Mouse (Mus musculus): ENCODE results near the gene Gm10591.
"Not testable (repeated sequence)": the region's sequence is repeated elsewhere in the genome, so short reads cannot be mapped to it uniquely, and the experiment has no call there.

- TF ChIP-seq CTCF, EP300 (IDR thresholded peaks at IDR 0.05; ENCODE audit: low read depth): not testable (repeated sequence)
These were observed 17.4 kb downstream of the Gm10591 start, which contains the start of gene Gm2564 for GRCm38 (mm10) chr4:42629419-42629818.

Data from liver, embryonic 14.5 days (tissue).